Mouse (Mus musculus): ENCODE results near the gene Ift122.
A peak's percentile ranks its signal among the peaks of the same experiment; 100 is the strongest.

Gene Ift122

DNA sequence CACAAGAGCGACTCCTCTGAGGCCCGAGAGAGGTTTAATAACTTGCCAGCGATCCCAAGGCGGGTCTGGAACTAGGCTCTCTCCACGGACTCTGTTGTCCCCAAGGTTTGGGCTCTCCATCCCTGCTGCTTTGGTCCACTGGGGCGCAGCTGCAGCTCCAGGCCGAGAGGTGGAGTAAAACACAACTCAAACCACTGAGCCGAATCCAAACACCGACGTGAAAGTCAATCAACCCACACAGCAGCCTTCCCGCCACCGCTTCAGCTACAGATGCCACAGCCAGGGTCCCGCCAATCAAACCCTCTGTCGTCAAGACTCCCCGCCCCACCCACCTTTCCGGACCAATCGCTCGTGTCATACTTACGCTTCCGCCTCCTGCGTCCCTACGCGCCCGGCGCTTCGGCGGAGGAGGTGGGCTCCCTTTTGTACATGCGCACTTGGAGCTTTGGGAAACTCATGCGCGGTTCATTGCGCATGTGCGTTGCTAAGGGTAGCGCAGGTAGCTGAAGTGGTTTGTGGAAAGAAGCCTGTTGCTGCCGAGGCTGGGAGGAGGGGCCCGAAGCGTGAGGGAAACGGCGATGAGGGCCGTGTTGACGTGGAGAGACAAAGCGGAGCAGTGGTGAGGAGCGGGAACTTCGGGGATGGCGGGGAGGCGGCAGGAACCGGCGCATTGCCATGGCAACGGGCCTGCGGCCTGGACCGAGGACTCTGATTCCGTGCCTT lies at the start of gene Ift122, which contains the start of gene Mbd4:
Gene Ift122 (plus strand): TSS at position 380 of the 723 bp plus-strand sequence.
Gene Mbd4 (minus strand): TSS at position 281 of the 723 bp plus-strand sequence.
- DNase-seq (ENCODE audit: low spot score) = peak; percentile 99

DNA sequence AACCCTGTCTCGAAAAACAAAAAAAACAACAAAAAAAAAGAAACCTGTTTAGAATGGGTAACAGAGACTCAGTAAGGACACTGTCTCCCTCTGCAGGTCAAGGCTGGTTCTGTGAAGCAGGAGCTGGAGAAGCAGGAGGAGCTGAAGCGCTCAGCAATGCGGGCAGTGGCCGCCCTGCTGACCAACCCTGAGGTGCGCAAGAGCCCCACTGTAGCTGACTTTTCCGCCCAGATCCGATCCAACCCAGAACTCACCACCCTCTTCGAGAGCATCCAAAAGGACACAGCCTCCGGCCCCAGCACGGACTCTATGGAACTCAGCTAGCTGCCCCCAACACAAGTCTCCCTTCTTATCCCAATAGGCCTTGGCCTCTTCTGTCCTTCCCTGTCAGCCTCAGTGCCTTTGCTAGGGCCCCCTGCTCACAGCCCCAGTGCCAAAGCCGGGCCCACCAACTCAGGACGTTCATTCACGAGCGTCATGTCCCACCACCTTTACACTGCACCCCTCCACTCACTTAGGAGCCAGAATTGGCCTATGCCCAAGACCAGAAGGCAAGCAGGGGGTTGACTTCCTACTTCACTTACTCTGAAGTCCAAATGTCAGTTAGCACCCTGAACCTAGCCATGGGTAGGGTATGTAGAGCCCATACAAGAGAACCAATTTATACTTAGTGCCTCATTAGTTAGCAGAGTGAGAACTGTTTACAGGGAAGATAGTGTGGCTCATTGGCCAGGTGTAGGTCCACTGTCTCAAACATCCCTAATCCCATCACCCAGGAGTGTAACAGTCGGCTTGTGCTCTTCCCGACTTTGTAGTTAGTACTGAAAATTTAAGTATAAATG lies 49.5 kb upstream of the Ift122 start:
- peak; percentile 51 for DNase-seq (ENCODE audit: low spot score)

DNA sequence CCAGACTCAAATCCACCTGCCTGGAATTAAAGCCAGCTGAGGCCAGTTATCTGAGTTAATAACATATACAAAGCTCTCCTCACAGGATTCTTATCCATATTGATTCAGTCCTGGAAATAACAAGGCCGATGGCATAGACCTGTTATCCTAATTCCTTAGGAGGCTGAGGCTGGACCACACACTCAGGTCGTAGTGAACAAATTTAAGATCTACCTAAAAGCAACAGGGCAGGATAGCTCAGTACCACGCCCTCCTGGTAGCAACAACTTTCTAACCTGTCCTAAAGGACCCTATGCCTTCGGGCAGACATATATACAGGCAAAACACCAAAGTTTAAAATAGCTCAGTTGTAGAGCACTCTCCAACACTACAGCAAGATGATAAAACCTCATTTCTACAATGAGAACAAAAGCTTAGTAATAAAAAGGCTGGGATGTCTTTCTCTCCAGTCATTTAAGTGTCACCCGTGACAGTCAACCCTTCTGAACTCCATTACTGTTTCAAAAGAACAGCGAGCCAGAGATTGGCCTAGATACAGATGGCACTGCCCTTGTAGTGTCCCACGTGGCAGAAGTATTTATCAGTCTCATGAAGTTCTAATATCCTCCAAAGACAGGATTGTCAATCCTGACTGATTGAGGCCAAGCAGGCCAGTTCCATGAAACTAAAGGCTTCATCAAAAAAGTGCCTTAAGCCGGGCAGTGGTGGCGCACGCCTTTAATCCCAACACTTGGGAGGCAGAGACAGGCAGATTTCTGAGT lies 48.7 kb upstream of the Ift122 start:
- no peak for DNase-seq (ENCODE audit: low spot score)

DNA sequence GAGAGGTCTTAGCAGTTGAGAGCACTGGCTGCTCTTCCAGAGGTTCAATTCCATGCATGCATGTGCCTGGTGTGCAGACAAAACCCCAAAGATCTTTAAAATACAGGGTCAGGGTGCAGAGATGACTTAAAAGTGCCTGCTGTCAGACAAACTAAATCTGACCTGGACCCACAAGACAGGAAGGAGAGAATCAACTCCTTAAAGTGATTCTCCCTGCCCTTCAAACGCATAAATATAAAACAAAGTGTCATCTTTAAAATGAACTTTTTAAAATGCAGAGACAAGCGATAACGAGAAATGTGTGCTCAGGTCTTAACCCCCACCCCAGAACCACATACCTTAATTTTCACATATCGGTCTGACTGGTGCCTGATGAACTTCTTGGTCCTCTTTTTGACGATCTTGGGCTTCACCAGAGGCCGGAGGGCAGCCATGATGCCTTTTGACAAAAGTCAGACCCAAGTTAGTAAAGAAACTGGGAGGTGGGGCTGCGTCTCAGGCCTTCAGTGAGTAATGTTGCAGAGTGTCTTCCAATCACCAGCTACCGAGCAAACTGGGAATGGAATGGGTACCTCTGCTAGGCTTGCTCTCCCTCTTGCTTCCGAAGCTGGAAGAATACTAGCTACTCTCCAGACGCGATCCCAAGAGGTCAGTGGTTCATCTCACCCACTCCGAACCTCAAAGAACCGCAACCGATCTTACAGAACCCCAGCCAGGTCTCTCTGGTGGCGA lies 45.6 kb upstream of the Ift122 start:
- DNase-seq (ENCODE audit: low spot score) = no peak

DNA sequence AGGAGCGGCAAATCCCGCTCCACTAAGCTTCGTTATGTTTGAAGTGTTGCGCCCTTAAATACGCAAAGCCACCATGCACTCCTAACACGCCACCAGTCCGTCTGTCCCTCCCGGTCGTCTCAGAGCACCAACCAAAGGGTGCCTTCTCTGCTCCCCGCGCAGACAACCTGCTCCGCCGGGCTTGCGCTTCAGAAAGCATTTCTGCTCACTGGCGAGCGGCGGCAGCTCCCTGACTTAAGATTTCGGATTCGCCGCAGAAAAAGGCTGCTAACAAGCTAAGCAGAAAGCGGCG lies 45.1 kb upstream of the Ift122 start:
- no peak for DNase-seq (ENCODE audit: low spot score)

DNA sequence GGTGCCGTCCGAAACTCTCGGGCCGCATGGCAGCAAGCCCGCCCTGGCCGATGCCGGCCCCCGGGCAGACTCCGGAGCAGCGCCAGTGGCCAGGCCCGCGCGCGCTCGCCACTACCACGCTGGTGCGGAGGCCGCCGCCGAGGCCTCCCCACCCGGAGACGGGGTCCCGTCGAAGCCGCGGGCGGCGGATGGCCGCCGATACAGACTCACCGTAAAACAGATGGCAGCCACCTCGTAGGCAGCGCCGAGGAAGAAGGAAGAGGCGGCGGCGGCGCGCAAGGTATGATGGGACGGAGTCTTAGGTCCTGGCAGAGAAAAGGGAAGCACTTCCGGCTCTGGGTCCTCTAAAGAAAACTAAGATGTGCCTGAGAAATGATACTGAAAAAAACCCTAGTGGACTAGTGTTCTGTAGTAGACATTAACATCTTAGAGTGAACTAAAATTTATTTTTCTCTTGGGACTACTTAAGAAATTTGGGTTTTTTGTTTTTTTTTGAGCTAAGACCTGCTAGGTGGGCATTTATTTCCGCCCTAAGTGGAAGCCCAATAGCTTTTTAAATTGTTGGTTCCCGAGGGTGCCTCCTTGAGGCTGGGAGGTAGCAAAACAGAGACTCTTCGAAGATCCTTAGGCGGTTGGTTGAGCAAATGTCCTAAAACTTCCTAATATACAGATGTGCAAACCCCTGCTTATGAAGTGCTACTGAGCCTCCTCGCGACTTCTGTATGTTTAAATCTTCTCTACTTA lies 44.6 kb upstream of the Ift122 start, which contains the start of gene Rpl32:
Gene Rpl32 (minus strand): TSS at position 260 of the 744 bp plus-strand sequence.
- peak; percentile 90 for DNase-seq (ENCODE audit: low spot score)

DNA sequence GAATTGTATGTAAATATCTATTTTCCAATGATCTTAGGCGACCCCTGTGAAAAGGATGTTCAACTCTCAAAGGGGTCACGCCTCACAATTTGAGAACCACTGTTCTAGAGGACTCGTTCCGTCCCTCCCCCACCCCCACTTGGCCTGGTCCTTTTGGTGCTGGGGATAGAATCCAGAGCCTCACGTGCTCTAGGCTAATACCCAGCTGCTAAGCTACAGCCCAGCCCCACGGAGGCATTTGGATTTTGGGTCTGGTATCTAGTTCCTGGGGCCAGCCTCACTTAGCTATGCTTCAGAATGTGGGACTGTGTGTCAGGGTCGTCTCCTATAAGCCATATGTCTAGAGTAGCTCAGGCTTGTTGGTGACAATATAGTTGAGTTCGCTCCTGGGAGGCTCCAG lies 41.7 kb upstream of the Ift122 start:
- no peak for DNase-seq (ENCODE audit: low spot score)

DNA sequence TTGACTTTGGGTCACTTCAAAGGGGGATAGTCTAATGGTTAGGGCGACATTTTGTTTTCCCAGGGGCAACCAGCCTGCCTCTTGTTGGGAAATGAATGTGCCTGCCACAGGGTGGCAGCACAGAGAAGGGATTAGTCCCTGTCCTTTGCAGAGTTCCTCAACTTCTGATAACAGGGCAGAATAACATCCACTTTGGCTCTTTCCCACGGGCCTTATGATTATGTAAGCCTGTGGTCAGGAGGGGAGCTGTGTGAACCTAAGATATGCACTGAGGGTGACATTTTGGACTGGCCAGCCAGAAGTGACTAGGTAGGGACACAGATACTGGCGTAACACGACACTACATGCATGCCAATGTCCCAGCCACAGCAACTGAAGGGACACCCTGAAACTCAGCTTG lies 39.2 kb upstream of the Ift122 start:
- peak; percentile 68 for DNase-seq (ENCODE audit: low spot score)

DNA sequence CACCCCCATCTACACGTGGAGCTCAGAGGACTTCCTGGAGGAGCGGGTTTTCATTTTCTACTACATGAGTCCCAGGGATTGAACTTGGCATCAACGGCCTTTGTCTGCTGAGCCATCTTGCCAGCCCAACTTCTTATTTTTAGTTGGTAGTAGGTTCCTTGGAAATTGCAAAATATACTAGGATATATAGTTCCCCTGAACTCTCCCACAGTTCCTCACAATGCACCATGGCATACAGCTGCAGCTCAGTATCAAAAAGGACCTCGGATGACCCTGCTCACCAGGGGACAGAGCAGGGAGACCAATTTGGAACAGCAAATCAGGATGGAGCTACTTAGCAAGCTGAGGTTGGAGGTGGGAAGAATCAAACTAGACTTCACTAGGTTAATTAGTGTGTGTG lies 38.2 kb upstream of the Ift122 start:
- DNase-seq (ENCODE audit: low spot score) = no peak

DNA sequence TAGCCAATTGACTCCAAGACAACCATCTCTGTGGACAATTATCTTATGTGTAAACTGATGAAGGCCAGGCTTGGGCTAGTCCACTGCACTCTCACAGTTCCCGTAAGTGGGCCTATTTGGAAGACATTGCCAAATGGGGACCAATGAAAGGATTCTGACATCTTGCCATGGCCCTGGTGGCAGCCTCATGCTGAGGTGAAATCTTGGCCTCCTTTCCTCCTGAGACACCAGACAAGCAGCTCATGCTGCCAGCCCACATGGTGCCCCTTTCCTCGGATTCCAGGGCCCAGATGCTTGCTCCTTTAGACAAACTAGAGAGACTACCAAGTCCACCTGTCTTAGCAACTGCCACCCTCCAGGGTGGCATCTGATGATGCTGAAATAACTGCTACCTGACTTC lies 35.1 kb upstream of the Ift122 start:
- no peak for DNase-seq (ENCODE audit: low spot score)

DNA sequence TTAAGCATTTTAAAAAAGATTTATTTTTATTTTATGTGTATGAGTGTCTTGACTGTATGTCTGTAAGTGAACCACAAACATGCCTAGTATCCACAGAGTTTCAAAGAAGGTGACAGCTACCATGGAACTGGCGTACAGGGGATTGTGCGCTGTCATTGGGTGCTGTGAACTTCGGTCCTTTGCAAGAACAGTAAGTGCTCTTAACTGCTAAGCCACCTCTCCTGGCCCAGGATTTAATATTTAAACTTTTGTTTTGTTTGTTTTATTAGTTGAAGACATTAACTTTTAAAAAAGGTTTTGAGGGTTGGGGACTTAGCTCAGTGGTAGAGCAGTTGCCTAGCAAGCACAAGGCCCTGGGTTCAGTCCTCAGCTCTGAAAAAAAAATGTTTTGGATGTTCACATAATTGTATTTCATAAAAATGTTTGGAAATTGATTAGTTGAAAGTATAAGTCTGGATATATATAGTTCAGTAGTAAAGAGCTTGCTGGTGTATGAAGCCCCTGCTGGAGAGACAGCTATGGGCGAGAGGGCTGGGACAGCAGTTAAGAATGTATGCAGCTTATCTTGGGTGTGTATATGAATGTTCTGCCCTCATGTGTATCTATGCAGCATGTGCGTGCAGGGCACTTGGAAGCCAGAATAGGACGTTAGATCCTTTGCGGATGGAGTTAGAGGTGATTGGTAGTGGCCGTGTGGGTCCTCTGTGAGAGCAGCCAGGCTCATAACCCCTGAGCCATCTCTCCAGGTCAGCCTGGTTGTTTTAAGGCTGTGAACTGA lies 31.9 kb upstream of the Ift122 start:
- no peak for DNase-seq (ENCODE audit: low spot score)

DNA sequence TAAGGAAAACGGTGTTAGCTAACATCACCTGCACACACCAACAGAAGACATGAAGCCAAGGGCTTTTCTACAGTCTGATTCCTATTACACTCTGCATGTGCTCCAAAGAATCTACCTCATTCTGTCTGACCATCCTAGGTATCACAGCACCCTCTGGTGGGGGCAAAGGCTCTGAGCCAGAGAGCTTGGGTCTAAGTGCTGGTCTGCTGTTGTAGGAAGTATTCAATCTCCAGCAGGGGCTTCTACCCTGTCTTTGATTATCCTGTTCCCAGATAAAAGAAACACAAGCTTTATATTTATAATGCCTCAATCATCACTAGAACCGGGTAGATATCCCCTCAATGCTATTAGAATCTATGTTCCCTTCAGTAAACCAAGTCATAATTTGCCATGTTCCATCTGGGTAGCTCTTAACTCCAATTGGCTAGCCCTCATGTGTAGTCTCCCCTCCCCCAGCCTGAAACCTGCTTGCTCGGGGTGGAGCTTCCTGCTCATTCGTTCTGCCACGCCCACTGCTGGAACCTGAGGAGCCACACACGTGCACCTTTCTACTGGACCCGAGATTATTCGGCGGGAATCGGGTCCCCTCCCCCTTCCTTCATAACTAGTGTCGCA lies 29.3 kb upstream of the Ift122 start:
- DNase-seq (ENCODE audit: low spot score) = peak; percentile 66

DNA sequence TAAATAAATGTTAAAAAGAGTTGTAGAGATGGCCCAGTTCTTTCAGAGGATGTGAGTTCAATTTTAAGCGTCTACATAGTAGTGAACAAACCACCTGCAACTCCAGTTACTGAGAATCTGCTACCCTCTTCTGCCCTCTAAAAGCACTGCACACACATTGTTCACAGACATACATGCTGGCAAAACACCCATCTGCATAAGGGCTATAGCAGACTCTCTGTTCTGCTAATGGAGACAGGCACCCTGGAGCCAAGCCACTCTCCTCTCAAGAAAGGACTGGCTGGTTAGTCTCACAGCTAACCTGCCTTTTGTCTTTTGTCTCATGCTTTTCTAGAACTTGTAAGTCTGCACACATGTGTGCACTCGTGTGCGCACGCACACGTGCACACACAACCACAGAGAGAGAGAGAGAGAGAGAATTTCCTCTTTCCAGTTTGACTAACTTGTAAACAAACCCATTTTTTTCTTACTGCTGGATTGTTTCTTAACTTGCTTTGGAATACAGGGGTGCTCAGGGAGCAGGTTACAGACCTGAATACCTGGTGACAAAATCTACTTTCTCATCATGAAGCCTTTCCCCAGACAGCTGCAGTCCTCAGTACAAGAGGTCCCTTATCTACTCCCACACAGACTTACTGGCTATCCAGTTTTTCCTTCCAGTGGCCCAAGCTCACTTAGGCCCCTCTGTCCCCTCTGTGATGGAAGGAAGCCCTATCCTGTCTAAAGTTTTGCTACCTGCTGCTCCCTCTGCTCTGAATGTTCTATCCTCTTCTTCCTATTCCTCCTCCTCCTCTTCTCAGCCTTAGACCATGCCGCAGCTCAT lies 22.3 kb upstream of the Ift122 start:
- no peak for DNase-seq (ENCODE audit: low spot score)

DNA sequence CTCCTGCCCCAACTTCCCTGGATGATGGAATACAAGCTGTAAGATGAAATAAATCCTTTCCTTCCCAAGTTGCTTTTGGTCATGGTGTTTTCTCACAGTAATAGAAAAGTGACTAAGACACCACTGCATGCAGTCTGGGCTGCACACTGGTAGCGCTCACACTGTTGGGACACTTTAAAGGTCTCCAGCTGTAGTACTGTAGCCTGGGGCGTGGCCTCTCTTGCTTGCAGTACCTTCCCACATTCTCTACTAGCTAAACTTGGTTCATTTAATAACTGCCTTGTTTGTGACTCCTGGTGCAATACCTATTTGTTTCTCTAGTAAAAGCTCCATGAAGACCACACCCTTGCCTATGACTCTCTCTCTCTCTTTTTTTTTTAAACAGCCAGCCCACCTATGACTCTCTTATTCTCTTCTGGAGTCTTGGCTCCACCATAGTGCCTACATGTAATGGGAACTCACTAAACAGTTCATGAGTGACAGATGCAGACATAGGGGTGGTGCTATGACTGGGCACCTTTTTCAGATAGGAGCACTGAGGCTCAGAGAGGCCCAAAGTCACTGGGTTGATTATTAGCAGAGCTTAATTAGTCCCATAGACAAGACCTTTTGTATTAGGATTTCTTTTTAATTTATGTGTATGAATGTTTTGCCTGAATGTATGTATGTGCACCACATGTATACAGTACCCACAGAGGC lies 21.0 kb upstream of the Ift122 start:
- no peak for DNase-seq (ENCODE audit: low spot score)

DNA sequence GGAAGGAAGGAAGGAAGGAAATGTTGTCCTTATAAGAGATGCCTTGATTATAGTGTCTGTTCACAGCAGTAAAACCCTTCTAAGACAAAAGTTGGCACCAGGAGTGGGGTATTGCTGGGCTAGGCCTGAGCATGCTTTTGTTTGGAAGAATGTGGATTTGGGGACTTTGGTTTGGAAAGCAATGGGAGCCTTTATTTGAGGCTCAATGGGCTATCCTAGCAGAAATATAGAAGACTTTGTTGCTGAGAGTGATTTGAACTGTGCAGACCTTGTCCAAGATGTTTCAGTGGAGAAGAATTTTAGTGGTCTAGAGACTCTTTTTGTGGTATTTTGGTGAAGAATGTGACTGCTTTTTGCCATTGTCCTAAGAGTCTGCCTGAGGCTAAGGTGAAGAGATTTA lies 19.4 kb upstream of the Ift122 start:
- DNase-seq (ENCODE audit: low spot score) = no peak

DNA sequence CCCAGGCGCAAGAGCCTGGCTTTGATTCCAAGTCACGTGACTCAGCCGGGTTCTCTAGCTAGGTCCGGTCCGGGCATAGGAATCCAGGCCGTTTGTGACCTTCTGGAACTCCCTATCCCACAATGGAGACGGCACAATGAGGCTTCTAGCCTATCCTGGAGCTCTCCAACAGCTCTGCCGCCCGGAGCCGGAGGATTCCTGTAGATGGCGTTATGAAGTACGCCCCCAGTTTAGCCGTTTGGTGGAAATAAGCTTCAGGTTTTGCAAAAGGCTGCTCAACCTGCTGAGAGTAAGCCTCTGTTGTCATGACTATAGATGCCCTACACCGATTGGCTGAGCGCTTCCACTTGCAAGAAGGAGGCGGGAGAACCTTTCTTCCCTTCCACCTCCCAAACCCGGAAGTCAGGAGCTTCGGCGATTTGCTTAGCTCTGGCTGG lies 15.1 kb upstream of the Ift122 start, which contains the start of gene Efcab12:
Gene Efcab12 (minus strand): TSS at position 252 of the 437 bp plus-strand sequence.
- DNase-seq (ENCODE audit: low spot score) = peak; percentile 70

DNA sequence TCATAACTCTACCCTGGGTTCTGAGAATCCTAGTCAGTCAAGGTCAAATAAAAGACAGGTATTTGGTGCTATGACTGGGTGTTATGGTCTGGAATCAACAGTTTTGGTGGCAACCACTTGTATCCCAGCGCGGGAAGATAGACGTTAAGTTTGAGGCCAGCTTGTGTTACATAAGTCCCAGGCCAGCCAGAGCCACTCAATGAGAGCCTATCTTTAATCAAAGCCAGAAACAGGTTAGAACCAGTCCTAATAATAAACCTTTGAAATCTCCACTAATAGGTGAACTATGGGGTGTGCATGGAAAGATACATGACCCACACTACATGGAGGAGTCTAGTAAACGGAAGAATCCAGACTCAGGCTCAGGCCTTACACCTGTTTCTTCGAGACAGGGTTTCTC lies 14.5 kb upstream of the Ift122 start:
- DNase-seq (ENCODE audit: low spot score) = no peak

DNA sequence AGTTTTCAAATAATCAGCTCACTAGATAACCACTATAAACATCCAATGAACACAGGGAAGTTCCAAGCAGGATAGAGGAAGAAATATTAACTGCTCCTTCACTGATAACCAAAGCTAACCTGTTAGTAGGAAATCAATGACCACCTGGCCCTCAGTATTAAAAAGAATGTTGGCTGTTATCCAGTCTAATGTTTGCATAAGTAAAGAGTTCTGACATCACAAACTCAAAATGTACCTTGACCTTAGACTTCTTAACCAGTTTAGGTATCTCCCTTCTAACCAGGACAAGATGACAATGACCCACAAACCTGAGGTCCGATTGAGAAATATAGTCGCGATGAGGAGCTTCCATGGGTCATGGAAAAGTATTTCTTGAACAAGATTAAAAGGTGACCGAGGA lies 8.3 kb upstream of the Ift122 start:
- no peak for DNase-seq (ENCODE audit: low spot score)

Measured in c-Kit-positive CD71-positive TER-119-positive erythroid progenitor cells, embryonic 14.5 days (primary cell).